Mouse (Mus musculus) erythroblast, adult 5-6 weeks (primary cell): Measurements from ENCODE around the gene Afdn. TPM values are rescaled to one million over a fixed set of nuclear protein-coding genes. Genes with fewer than 3 reads are reported as not detected.
"Not testable (repeated sequence)": the region's sequence is repeated elsewhere in the genome, so short reads cannot be mapped to it uniquely, and the experiment has no call there.

Source experiments
- ATAC-seq: replicated peaks from 2 replicates; pipeline ENCODE4 v1.8.0; 2016; ENCODE audit warnings: moderate number of reproducible peaks, mild to moderate bottlenecking, moderate TSS enrichment, inconsistent platforms; ENCODE audit not compliant: poor library complexity, low FRiP score, severe bottlenecking
- total RNA-seq, 2 experiments: library from RNA; stranded (forward) in 1 of 2; stranded (reverse) in 1 of 2; fragments of 150-400 nt in 1 of 2; fragments of 200-764, 138-1000 nt in 1 of 2; gene quantifications; 2 replicates each; pipeline versions ENCODE4 v1.2.3 to v1.2.4; 2015 to 2017; ENCODE audit warnings: low replicate concordance in 2 of 2

Afdn gene
- total RNA-seq, 2 experiments from 2014 or later = 1.7 to 13.6 TPM

GRCm38 (mm10) chr17:13930421-13930820 lies 170.1 kb downstream of the Afdn start:
- no peak for ATAC-seq

GRCm38 (mm10) chr17:13935364-13935763 lies 175.0 kb downstream of the Afdn start:
- ATAC-seq = not testable (repeated sequence)

GRCm38 (mm10) chr17:13937787-13938186 lies 177.4 kb downstream of the Afdn start:
- ATAC-seq = no peak

GRCm38 (mm10) chr17:13938652-13939051 lies 178.3 kb downstream of the Afdn start:
- no peak for ATAC-seq

- ATAC-seq = not testable (repeated sequence)
Measured at GRCm38 (mm10) chr17:13939231-13939630, 178.9 kb downstream of the Afdn start.

- no peak for ATAC-seq
Measured at GRCm38 (mm10) chr17:13940487-13940886, 180.1 kb downstream of the Afdn start.

- ATAC-seq = not testable (repeated sequence)
Measured at GRCm38 (mm10) chr17:13948073-13948472, 187.7 kb downstream of the Afdn start, which contains the start of gene Gm7168. TSS of gene Gm7168 (plus strand) at chr17:13948373.

- not testable (repeated sequence) for ATAC-seq
Measured at GRCm38 (mm10) chr17:13951570-13951969, 191.2 kb downstream of the Afdn start.

Other genes with a start within 250 kb of the Afdn start
- 2.9 TPM in 1 of 2 replicates, not detected in the other for gene Tcte2, start 1.3 kb downstream of the Afdn start, total RNA-seq (2015; ENCODE audit: low replicate concordance)
- not detected in 2 replicates for gene Tcte2, start 1.3 kb downstream of the Afdn start, total RNA-seq (2017; ENCODE audit: low replicate concordance)
- not detected in 2 replicates for gene Gm7168, start 187.8 kb downstream of the Afdn start, total RNA-seq (2015; ENCODE audit: low replicate concordance)
- gene Gm7168, start 187.8 kb downstream of the Afdn start, total RNA-seq (2017; ENCODE audit: low replicate concordance) = not detected in 2 replicates
- gene Gm7356, start 243.2 kb downstream of the Afdn start, total RNA-seq (2015; ENCODE audit: low replicate concordance) = not detected in 2 replicates
- gene Gm7356, start 243.2 kb downstream of the Afdn start, total RNA-seq (2017; ENCODE audit: low replicate concordance) = not detected in 2 replicates